In the genomic region with DNA sequence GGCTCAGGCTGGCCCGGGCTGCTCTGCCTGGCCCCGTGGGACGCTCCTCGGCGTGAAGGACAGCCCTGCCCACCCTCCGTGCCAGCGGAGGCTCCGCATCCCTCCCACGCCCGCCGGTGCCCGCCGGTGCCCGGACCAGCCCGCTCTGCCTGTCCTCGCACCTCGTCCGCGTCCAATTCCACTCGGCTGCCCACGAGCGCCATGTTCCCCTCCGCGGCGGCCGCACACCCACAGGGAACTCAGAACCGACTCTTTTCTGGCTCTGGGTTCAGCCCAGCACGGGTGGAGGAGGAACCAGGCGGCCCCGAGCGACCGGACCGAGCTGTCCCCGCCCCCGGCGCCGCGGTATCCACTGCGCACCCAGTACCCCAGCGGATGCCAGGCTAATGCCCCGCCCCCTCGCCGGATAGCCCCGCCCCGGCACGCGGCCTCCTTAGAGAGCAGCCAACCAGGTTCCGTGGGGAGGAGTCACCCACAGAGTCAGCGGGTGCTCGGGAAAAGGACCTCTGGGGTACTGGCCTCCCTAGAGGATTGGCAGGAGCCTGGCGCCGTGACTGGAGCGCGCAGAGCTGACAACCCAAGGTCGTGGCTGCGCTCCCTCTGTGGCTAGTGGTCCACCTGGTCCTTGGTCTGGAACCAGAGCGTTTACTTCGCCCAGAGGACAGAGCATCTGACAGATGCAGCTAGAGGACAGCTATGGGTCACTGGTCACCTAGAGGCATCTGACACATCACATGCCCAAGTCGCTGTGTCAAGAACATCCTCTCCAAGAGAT, we compare ENCODE assay signal across 8 mouse cellular contexts. TPM values are rescaled to one million over a fixed set of nuclear protein-coding genes. Genes with fewer than 3 reads are reported as not detected.
A peak's percentile ranks its signal among the peaks of the same experiment; 100 is the strongest.
DNase-seq lines count a peak whose midpoint lies in the region; ATAC-seq and TF ChIP-seq lines count a peak whose summit lies in the region.

A gene (minus strand): TSS at position 346 of the 775 bp plus-strand sequence.

- H3K4me3 ChIP-seq in bone marrow macrophage, adult 2 months (ENCODE audit: insufficient read depth, low read length): peak within 1 kb of the TSS; percentile 92
- peak within 1 kb of the TSS; percentile 79 for H3K4me3 ChIP-seq in embryonic facial prominence, embryonic 15.5 days (replicated peaks)
- H3K4me3 ChIP-seq in kidney, embryonic 14.5 days (ENCODE audit: low read length): peak within 1 kb of the TSS; percentile 78
- peak within 1 kb of the TSS; percentile 72 for H3K4me3 ChIP-seq in limb, embryonic 15.5 days
- peak within 1 kb of the TSS; percentile 70 for H3K4me3 ChIP-seq in midbrain, postnatal 0 days (ENCODE audit: low read depth, low read length)

- H3K27ac ChIP-seq in bone marrow macrophage, adult 2 months (ENCODE audit: insufficient read depth, low read depth, low read length): no peak within 1 kb of the TSS
- peak within 1 kb of the TSS; percentile 77 for H3K27ac ChIP-seq in embryonic facial prominence, embryonic 15.5 days (replicated peaks)
- no peak within 1 kb of the TSS for H3K27ac ChIP-seq in kidney, embryonic 14.5 days (ENCODE audit: low read depth, low read length)
- peak within 1 kb of the TSS; percentile 60 for H3K27ac ChIP-seq in limb, embryonic 15.5 days
- peak within 1 kb of the TSS; percentile 57 for H3K27ac ChIP-seq in midbrain, postnatal 0 days (ENCODE audit: low read depth, low read length)

- DNase-seq in B cell, adult 2 months: peak; percentile 100
- DNase-seq in heart, adult 9 months (ENCODE audit: low spot score in 2 of 2): peak; percentile 98 to 99
- peak; percentile 90 for DNase-seq in midbrain, postnatal 0 days (ENCODE audit: low spot score)
- peak; percentile 98 to 99 for DNase-seq in spleen, postnatal 10 days (ENCODE audit: low spot score in 2 of 2)

- WGBS in embryonic facial prominence, embryonic 15.5 days: under 1% methylated on average over 59 of the region's 59 CpGs
- under 1% methylated on average over 58 of the region's 59 CpGs for WGBS in kidney, embryonic 14.5 days
- under 1% methylated on average over 56 of the region's 59 CpGs for WGBS in limb, embryonic 15.5 days
- WGBS in midbrain, postnatal 0 days: under 1% methylated on average over 58 of the region's 59 CpGs

- H3K9ac ChIP-seq in embryonic facial prominence, embryonic 15.5 days: peak within 1 kb of the TSS; percentile 53
- H3K9ac ChIP-seq in kidney, embryonic 14.5 days (ENCODE audit: low read depth, low read length): peak within 1 kb of the TSS; percentile 60
- peak within 1 kb of the TSS; percentile 57 for H3K9ac ChIP-seq in limb, embryonic 15.5 days
- peak within 1 kb of the TSS; percentile 63 for H3K9ac ChIP-seq in midbrain, postnatal 0 days (replicated peaks; ENCODE audit: low read length, poor library complexity, severe bottlenecking)

- no peaks in the 10 kb centered on the region for H3K36me3 ChIP-seq in embryonic facial prominence, embryonic 15.5 days
- no peaks in the 10 kb centered on the region for H3K36me3 ChIP-seq in kidney, embryonic 14.5 days (ENCODE audit: control insufficient read depth, insufficient read depth, low read length)
- H3K36me3 ChIP-seq in limb, embryonic 15.5 days: no peaks in the 10 kb centered on the region
- H3K36me3 ChIP-seq in midbrain, postnatal 0 days (ENCODE audit: insufficient read depth, low read length): no peaks in the 10 kb centered on the region

- peaks cover 2% of the 10 kb centered on the region for H3K4me1 ChIP-seq in bone marrow macrophage, adult 2 months (ENCODE audit: control insufficient read depth, insufficient read depth, low read length)
- 0 out of 2 replicates have a peak, but pooled peaks cover 9% of the 10 kb centered on the region for H3K4me1 ChIP-seq in embryonic facial prominence, embryonic 15.5 days
- H3K4me1 ChIP-seq in kidney, embryonic 14.5 days (ENCODE audit: control insufficient read depth, insufficient read depth, low read length): peaks cover 12% of the 10 kb centered on the region; the same call in 1 of the 2 replicates
- H3K4me1 ChIP-seq in limb, embryonic 15.5 days: 0 out of 2 replicates have a peak, but pooled peaks cover 8% of the 10 kb centered on the region
- no peaks in the 10 kb centered on the region for H3K4me1 ChIP-seq in midbrain, postnatal 0 days (ENCODE audit: insufficient read depth, low read length)

- TF ChIP-seq CTCF in bone marrow macrophage, adult 2 months (IDR thresholded peaks at IDR 0.05; ENCODE audit: low read depth, low read length): no peak
- TF ChIP-seq CTCF in midbrain, postnatal 0 days (IDR thresholded peaks at IDR 0.05): no peak

- H3K9me3 ChIP-seq in embryonic facial prominence, embryonic 15.5 days (replicated peaks): no peaks in the 10 kb centered on the region
- H3K9me3 ChIP-seq in kidney, embryonic 14.5 days (ENCODE audit: control insufficient read depth, low read length): no peaks in the 10 kb centered on the region
- H3K9me3 ChIP-seq in limb, embryonic 15.5 days: no peaks in the 10 kb centered on the region
- H3K9me3 ChIP-seq in midbrain, postnatal 0 days (ENCODE audit: low read length): no peaks in the 10 kb centered on the region

- peak; percentile 97 for ATAC-seq in embryonic facial prominence, embryonic 15.5 days (ENCODE audit: insufficient number of reproducible peaks, low FRiP score, low TSS enrichment, low read depth)
- ATAC-seq in kidney, embryonic 14.5 days (ENCODE audit: low FRiP score, low TSS enrichment): peak; percentile 98
- ATAC-seq in limb, embryonic 15.5 days (ENCODE audit: insufficient number of reproducible peaks, low FRiP score, low TSS enrichment, low read depth): peak; percentile 90
- peak; percentile 98 for ATAC-seq in midbrain, postnatal 0 days (ENCODE audit: low FRiP score)

- H3K27me3 ChIP-seq in embryonic facial prominence, embryonic 15.5 days: no peaks in the 10 kb centered on the region
- peaks cover 11% of the 10 kb centered on the region; the same call in 1 of the 2 replicates for H3K27me3 ChIP-seq in kidney, embryonic 14.5 days (ENCODE audit: control insufficient read depth, insufficient read depth, low read length)
- H3K27me3 ChIP-seq in limb, embryonic 15.5 days: peaks cover 4% of the 10 kb centered on the region; the same call in 1 of the 2 replicates
- H3K27me3 ChIP-seq in midbrain, postnatal 0 days (ENCODE audit: insufficient read depth, low read length): no peaks in the 10 kb centered on the region

- TF ChIP-seq POLR2A in bone marrow macrophage, adult 2 months (IDR thresholded peaks at IDR 0.05; ENCODE audit: borderline replicate concordance, low read depth, low read length): no peak

- H3K4me2 ChIP-seq in embryonic facial prominence, embryonic 15.5 days (replicated peaks): peak within 1 kb of the TSS; percentile 97
- H3K4me2 ChIP-seq in kidney, embryonic 14.5 days (replicated peaks; ENCODE audit: low read depth, low read length): peak within 1 kb of the TSS; percentile 94
- peak within 1 kb of the TSS; percentile 96 for H3K4me2 ChIP-seq in limb, embryonic 15.5 days
- peak within 1 kb of the TSS; percentile 100 for H3K4me2 ChIP-seq in midbrain, postnatal 0 days (ENCODE audit: low read depth, low read length, poor library complexity, severe bottlenecking)

RNA-seq across cellular contexts. Expression of the gene that starts here (rescaled TPM):
- polyA plus RNA-seq in bone marrow macrophage, adult 2 months (2012; ENCODE audit: insufficient read depth, insufficient read length, missing spikeins): 6.7 and 8.1 TPM in 2 replicates
- 4.4 and 5.1 TPM in 2 replicates for polyA plus RNA-seq in embryonic facial prominence, embryonic 15.5 days (2015; fragmentation: Nextera tagmentation; extraction: Ambion mirVana)
- 2.2 and 2.3 TPM in 2 replicates for polyA plus RNA-seq in kidney, embryonic 14.5 days (2014; fragmentation: Nextera tagmentation; extraction: Ambion mirVana)
- 5.6 TPM in 2 replicates for polyA plus RNA-seq in limb, embryonic 15.5 days (2015; fragmentation: Nextera tagmentation; extraction: Ambion mirVana)
- total RNA-seq in midbrain, postnatal 0 days (2014; rRNA removed): 14.7 and 16.4 TPM in 2 replicates
- polyA plus RNA-seq in midbrain, postnatal 0 days (2015; fragmentation: Nextera tagmentation; extraction: Ambion mirVana): 4.9 and 5.7 TPM in 2 replicates

Comparison
In these comparisons a context has a peak if more than half of its experiments do, and no peak if none do; other contexts are left out.
1. H3K27ac ChIP-seq: peak in embryonic facial prominence, embryonic 15.5 days (single experiment), limb, embryonic 15.5 days (single experiment) and midbrain, postnatal 0 days (single experiment); none in bone marrow macrophage, adult 2 months (single experiment) and kidney, embryonic 14.5 days (single experiment).
2. Peak in every context shown above with its lines, with median percentiles within 50 percentile points of each other: DNase-seq, H3K4me3 ChIP-seq, ATAC-seq, H3K4me2 ChIP-seq and H3K9ac ChIP-seq.